Mouse (Mus musculus): Measurements from ENCODE around the gene Prr22.

GRCm38 (mm10) chr17:56729151-56729550 is 40.9 kb upstream of the Prr22 start:
- TF ChIP-seq POLR2A (IDR thresholded peaks at IDR 0.05; ENCODE audit: low read depth, low read length) (no peak), CTCF (IDR thresholded peaks at IDR 0.05; ENCODE audit: extremely low read depth, insufficient read length, insufficient replicate concordance, low read depth, low read length) (no peak)

Measured in small intestine, adult 2 months (tissue).